Mouse (Mus musculus) layer of hippocampus, adult 6 months (tissue): ENCODE measurements around the gene Olfr1006. TPM values are rescaled to one million over a fixed set of nuclear protein-coding genes. Genes with fewer than 3 reads are reported as not detected.

ENCODE experiments used
- long read RNA-seq, 2 experiments: library from polyadenylated mRNA; unstranded; transcript quantifications; one replicate each; pipeline ENCODE4 v2.0.0; 2019 to 2020
- polyA plus RNA-seq: library from polyadenylated mRNA; unstranded; fragments of <200 nt; fragmentation: Nextera tagmentation; gene quantifications from 2 replicates; pipeline ENCODE4 v1.2.3, GENCODE M21; 2021

Gene Olfr1006
- not detected in 2 replicates for polyA plus RNA-seq
- long read RNA-seq, experiment 1: 0 reads
- long read RNA-seq, experiment 2: 0 reads

DNA sequence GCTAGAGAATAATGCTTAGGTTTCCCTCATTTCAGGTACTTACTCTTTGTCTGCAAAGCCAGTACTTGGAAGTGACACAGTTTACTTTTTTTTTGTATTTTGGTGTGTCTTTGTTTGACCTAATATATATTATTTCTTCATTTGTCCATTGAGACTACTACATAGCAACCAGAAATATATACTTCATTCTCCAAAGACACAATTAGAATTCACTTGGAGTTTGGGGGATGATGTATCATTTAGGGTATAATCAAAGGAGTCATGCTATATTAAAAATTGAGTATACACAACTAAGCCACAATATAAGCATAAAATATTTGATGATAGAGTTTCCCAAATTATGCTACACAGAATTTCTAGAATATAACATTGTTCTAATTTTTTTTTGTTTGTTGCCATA, at the start of gene Olfr1006:
Olfr1006 (minus strand) TSS at position 101 of the 400 bp plus-strand sequence.

DNA sequence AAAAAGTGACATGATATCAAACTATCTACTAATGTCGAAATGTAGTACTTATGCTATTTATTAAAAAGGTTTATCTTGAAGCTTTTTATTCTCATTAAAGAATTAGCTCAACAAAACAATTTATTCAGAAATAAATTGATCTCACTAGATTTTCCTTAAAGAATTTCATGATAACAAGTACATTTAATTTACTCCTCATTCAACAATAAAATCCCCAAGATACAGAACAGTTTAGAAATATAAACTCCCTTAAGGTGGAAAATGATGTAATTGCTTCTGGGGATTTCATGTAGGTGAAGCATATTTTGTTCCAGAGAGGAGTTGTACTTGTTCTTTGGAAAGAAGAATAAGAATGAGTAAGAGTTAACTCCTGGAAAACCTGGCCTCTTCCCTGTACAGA, 36.6 kb upstream of the Olfr1006 start, which contains the start of gene Olfr1009:
Olfr1009 (plus strand) TSS at position 301 of the 400 bp plus-strand sequence.

GRCm38 (mm10) chr2:85689131-85689530, 10.6 kb upstream of the Olfr1006 start, which contains the start of gene Olfr1008:
Gene Olfr1008, plus strand, starts transcription at chr2:85689431.

GRCm38 (mm10) chr2:85664355-85664754, 14.2 kb downstream of the Olfr1006 start, which contains the start of gene Olfr154:
Gene Olfr154, minus strand, starts transcription at chr2:85664455.

DNA sequence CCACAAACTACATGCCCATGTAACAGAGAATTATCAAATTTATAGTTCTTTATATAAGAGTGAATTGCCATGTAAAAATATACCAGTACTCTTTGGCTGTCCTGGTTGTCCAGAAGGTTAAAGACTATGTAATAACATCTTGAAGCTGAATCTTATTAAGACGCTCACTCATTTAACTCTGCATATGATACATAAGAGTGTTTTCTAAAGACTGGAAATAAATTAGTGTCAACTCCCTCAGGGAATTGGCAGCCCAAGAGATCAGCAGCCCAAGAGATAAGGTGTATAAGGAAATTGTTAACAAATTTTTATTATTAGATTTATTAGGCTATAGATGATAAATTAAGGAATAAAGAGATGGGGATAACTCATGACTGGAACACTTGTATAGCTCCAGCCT, 28.0 kb downstream of the Olfr1006 start, which contains the start of gene Olfr1002:
Olfr1002 (minus strand) TSS at position 101 of the 400 bp plus-strand sequence.

Other genes with a start within 250 kb of the Olfr1006 start
- not detected in 2 replicates for gene Olfr994, start 242.3 kb downstream of the Olfr1006 start, polyA plus RNA-seq
- not detected in 2 replicates for gene Olfr995, start 235.1 kb downstream of the Olfr1006 start, polyA plus RNA-seq
- 0.15 and 0.25 TPM in 2 replicates for gene 4833423E24Rik, start 159.7 kb downstream of the Olfr1006 start, polyA plus RNA-seq
- gene Olfr996, start 99.6 kb downstream of the Olfr1006 start, polyA plus RNA-seq: not detected in 2 replicates
- gene Olfr998, start 89.8 kb downstream of the Olfr1006 start, polyA plus RNA-seq: not detected in 2 replicates
- gene Olfr1000, start 66.9 kb downstream of the Olfr1006 start, polyA plus RNA-seq: not detected in 2 replicates
- not detected in 2 replicates for gene Olfr1002, start 28.1 kb downstream of the Olfr1006 start, polyA plus RNA-seq
- not detected in 2 replicates for gene Olfr154, start 14.3 kb downstream of the Olfr1006 start, polyA plus RNA-seq
- gene Olfr1008, start 10.7 kb upstream of the Olfr1006 start, polyA plus RNA-seq: not detected in 2 replicates
- gene Olfr1009, start 36.7 kb upstream of the Olfr1006 start, polyA plus RNA-seq: not detected in 2 replicates
- gene Olfr1012, start 84.0 kb upstream of the Olfr1006 start, polyA plus RNA-seq: not detected in 2 replicates
- gene Olfr1013, start 88.3 kb upstream of the Olfr1006 start, polyA plus RNA-seq: not detected in 2 replicates
- gene Olfr1014, start 93.9 kb upstream of the Olfr1006 start, polyA plus RNA-seq: not detected in 2 replicates
- gene Olfr1015, start 103.2 kb upstream of the Olfr1006 start, polyA plus RNA-seq: not detected in 2 replicates
- gene Olfr1016, start 123.8 kb upstream of the Olfr1006 start, polyA plus RNA-seq: not detected in 2 replicates
- not detected in 2 replicates for gene Olfr1018, start 139.7 kb upstream of the Olfr1006 start, polyA plus RNA-seq
- not detected in 2 replicates for gene Olfr1019, start 166.7 kb upstream of the Olfr1006 start, polyA plus RNA-seq
- gene Olfr1020, start 168.3 kb upstream of the Olfr1006 start, polyA plus RNA-seq: not detected in 2 replicates
- gene Olfr1022, start 189.8 kb upstream of the Olfr1006 start, polyA plus RNA-seq: not detected in 2 replicates
- gene Olfr1023, start 206.9 kb upstream of the Olfr1006 start, polyA plus RNA-seq: not detected in 2 replicates
- not detected in 2 replicates for gene Olfr1024, start 226.3 kb upstream of the Olfr1006 start, polyA plus RNA-seq
- not detected in 2 replicates for gene Olfr1025-ps1, start 236.4 kb upstream of the Olfr1006 start, polyA plus RNA-seq
- not detected in 2 replicates for gene Olfr1026, start 242.8 kb upstream of the Olfr1006 start, polyA plus RNA-seq